Mouse (Mus musculus): Measurements from ENCODE around the gene Myo1e.

- TF ChIP-seq POLR2AphosphoS5 (IDR thresholded peaks at IDR 0.05; ENCODE audit: insufficient replicate concordance, low read depth, low read length) (no peak), CTCF (IDR thresholded peaks at IDR 0.05; ENCODE audit: low read depth, low read length) (no peak), GATA1 (IDR thresholded peaks at IDR 0.05; ENCODE audit: borderline replicate concordance, low read length) (no peak), GATA2 (IDR thresholded peaks at IDR 0.05; ENCODE audit: borderline replicate concordance, low read depth, low read length) (no peak), TAL1 (conservative IDR thresholded peaks at IDR 0.05; ENCODE audit: low read depth, low read length) (no peak)
Measured at GRCm38 (mm10) chr9:70300705-70301104, 93.6 kb downstream of the Myo1e start.

Measured in G1E (cell line).